Mouse (Mus musculus): ENCODE data around the gene Slc25a10.

The Slc25a10 gene

DNA sequence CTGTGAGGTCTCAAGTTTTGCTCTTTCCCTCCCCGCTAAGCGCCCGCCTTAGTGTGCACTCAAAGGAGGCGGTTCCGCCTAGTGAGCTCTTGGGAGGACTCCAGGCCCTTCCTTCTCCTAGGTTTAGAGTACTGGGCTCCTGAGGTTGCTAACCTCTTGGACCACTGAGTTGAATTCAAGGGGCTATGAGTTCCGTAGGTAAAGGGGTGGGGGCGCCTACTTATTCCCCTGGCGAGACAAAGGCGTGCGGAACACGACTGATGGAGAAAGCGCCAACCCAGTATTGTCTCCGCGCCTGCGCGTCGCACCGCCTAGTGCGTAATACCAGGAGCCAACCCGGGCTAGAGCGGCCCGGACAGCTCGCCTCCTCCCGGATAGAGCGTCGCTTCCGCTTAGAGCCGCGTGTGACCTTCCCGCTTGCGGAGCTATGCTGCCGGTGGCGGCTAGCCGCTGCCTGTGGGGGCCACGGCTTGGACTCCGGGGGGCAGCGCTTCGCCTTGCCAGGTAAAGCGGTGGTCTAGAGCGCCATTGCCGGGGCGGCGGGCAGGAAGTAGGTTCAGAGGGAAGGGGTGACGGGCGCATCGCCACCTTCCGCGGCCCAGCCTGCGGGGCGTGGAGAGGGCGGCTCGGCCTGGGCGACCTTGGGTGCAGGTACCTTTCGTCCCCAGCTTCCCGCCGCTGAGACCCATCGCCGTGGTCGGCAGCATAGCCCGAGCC lies 7.2 kb upstream of the Slc25a10 start, which contains the start of gene Mrpl12:
Mrpl12 (plus strand) TSS at position 349 of the 717 bp plus-strand sequence.
- DNase-seq (ENCODE audit: low spot score in 2 of 2), result peak; percentile 84 to 92

DNA sequence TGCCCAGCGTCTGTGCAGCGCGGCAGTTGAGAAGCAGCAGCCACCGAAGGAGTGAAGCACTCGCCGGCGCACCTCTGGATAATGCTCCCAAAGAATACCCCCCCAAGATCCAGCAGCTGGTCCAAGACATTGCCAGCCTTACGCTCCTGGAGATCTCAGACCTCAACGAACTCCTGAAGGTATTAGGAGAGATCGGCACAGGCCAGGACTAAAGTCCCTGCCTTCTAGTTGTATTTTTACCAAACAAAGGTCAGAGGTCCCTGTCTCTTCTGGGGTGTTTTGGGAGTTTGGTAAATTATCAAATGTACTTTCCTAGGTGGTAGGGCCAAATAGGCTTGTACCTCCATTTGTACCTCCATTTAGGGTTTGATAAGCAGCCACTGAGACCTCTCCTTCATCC lies 6.4 kb upstream of the Slc25a10 start:
- no peak for DNase-seq (ENCODE audit: low spot score in 2 of 2)

DNA sequence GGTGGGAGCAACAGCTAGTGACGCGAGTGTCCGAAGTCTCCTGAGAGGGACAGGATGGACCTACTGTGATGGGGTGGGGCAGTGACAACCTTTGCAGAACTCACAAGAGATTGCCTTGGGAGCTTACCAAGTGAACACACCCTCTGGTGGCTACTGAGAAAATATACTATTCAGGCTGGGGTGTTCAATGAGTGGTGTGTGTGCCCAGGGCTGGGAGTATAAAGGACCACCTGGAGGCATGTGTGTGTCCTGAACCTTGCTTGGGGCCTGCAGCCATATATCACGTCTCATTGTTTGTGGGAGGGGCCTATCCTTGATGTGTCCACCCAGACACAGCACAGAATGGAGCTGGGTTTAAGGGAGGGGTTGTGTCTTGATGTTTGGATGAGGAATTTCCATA lies 3.1 kb upstream of the Slc25a10 start:
- no peak for DNase-seq (ENCODE audit: low spot score in 2 of 2)

DNA sequence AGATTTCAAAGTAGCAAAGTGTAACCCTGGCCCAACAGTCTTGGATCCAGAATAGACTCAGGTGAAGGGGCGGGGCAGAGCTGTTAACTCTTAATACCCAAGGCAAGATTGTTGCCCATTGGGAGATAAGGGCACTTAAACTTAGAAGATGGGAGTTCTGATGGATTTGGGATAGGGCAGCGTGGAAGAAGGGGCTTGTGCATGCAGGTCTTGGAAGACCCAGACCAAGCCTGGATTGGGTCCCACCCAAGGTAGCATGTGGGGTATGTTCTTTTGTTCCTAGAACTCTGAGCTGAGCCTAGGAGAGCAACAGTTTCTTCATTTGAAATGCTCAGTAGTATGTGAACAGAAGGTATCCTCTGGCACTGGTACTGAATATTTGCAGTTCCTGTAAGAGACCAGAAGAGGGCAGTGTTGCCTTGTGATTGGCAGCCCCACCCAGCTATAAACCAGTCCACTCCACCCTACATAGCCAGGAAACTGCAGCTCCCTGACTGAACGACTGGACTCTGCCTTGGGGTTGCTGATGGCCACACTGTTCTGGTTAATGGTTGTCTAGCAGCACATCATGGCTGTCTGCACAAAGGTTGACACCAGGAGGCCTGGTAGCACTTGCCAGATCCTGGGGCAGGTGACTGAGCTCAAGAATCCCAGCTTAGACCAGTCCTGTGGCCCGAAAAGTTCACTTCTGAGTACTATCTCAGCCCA lies 2.4 kb upstream of the Slc25a10 start:
- DNase-seq (ENCODE audit: low spot score in 2 of 2), result peak; percentile 73 to 83

DNA sequence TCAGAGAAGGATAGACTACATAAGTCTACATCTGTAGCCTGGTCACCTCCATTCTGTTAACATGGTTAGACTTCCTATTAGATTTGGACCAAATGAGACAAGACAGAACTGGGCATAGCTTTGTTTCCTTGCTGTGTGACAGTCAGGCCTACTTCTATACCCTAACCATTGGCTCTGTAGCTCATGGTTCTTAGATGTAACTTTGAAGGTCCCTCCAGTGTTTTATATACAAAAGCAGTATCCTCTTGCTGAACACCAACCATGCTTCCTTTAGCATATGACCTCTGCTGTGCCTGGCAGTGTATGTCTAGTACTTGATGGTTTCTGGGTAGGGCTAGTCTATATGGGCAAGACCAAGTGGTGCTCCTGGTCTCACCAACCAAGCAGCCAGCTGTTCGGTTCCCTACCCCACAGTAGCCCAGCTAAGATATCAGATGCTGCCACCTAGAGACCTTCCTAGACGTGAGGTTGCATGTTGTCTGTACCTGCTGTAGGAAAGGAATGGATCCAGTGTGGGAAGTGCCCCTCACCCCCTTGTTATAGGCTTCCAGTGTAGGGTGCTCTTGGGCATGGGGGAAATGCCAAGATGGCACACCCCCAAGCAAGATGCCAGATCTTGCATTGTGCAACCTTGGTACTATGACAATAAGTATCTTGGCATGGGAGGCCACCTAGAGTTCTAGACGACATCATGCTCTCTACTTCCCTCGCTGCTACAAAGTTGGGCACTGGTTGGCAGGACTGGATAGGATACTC lies 1.2 kb upstream of the Slc25a10 start:
- no peak for DNase-seq (ENCODE audit: low spot score in 2 of 2)

DNA sequence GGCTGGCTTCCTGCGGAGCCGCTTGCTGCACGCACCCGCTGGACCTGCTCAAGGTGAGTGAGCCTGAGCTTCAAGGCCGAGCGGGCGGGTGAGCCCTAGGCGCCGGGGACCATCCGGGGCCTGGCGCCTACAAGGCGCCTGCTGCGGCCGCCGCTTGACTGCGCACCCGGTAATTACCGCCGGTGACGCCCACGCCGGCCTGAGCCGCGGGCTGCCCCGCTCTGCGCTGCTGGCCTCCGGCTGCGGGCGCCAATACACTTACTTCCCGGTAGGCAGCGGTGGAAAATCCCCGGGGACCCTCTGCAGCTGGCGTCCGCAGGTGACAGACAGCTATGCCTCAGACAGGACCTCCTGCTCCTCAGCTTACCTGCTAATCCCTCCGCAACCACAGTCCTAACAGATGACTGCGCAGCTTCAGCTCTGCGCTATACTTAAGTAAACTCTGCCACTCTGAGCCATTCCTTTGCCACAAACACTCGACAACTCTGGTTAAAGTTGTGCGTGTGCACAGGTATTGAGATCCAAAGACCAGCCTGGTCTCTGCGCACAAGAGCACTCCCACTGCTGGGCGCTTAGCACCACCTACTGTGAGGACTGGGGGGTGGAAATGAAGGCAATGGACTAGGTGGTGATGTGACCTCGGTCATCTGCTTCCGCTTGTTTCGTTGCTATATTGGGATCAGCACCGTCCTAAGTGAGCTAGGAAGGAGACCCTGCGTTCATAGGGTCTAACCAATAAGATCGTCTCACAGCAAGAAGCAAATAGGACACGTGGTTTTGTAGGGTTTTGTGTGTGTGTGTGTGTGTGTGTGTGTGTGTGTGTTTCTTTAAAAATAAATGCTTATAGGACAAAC lies 611 bp downstream of the Slc25a10 start:
- peak in 1 of 2 experiments; percentile 53 for DNase-seq (ENCODE audit: low spot score in 2 of 2)

DNA sequence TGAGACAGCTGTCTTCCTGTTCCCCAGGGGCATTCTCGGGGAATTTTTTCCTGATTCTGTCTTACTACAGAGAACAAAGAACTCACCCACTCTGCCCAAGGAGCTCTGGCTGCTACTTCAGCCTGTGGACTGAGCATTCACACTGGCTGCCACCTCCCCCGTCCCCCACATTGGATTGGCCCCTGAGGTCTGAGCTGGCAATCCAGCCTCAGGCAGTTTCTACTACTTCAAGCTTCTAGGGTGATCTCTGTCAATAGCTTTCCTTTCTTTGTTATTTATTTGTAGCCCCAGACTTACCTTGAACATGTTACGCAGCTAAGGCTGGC lies 1.2 kb downstream of the Slc25a10 start:
- DNase-seq (ENCODE audit: low spot score in 2 of 2), result no peak

DNA sequence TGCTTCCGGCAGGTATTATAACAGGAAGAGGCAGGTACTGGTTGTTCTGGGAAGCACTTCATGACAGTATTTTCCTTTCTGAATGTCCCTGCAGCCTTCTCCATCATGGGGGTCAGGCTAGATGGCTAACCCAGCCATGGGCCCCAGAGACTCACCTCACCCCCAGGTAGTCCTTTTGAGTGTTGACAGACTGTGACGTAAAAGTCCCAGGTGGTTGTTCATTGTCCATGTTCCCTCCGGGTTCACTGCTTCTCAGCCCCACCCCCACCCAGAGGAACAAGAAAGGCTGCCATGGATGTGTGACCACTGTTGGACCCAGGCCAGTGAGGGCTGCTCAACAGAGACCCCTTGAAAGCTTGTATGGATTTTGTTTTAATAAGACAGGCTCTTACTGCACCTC lies 1.7 kb downstream of the Slc25a10 start:
- no peak for DNase-seq (ENCODE audit: low spot score in 2 of 2)

DNA sequence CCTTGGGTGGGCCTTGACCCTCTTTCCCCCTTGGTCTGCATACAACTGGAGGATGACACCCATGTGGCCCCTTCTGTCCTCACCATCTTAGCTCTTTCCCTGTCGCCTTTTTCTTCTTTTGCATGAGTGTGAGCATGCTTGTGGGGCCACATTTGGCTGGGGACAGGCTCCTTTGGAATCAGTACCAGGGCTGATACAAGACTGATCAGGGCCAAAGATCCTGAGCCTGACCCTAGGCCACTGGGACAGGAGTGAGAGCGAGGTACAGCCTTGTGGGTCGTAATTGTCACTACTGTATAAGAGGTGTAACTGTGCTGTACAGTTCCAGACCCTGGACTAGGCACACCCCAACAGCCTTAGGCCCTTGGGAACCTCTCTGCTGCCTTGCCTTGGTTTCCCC lies 2.3 kb downstream of the Slc25a10 start:
- DNase-seq (ENCODE audit: low spot score in 2 of 2), result no peak

DNA sequence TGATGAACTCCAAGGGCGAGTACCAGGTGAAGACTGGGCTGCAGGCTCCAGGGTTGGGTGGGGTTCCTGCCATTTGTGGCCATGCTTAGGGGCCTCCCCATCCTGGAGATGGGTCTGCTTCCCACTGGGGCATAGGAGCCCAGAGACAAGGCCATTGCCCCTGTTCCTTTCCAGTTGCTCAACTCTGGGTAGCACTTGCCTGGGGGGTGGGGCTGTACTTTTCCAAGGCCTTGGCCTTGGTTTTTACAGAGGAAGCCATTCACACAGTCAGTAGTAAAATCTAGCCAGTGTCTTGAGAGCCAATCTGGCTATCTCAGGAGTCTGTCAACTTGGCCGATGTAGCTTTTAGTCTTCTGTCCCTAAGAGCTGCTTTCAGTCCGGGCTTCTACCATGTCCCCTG lies 5.8 kb downstream of the Slc25a10 start:
- no peak for DNase-seq (ENCODE audit: low spot score in 2 of 2)

DNA sequence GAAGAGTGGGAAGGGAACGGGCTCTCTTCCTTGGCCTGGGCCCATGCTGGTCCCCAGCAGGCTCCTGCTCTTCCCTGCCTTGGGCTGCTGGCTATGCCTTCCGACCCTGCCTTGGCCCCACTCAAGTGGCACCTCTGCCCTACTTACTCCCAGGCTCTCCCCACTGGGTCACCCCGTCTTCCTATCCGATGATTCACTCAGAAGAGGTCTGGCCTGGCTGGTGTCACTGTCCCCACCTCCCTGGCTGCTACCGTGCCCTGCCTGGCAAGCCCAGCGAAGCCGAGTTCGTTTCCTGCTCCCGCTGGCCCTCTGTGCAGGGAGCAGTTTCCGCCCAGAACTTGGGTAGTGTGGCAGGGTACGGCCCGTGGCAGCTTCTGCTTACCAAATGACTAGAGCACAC lies 6.6 kb downstream of the Slc25a10 start:
- DNase-seq (ENCODE audit: low spot score in 2 of 2), result no peak

DNA sequence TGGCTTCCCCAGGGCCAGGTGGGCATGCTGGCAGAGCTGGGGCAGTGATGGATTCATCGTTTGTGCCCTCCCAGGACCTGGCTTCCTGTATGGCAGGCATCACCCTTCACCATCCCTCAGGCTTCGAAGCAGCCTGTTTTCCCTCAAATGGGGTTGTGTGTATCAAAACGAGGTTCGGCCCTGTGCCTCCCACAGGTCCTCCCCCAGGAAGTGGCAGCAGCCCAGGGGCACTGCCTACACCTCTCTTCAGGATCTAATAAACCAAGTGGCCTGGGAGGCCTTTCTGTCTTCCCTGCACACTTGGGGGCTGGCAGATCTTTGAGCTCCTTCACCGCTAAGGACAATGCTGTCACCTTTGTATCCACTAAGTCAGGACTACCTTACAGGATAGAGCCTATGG lies 7.3 kb downstream of the Slc25a10 start:
- no peak for DNase-seq (ENCODE audit: low spot score in 2 of 2)

DNA sequence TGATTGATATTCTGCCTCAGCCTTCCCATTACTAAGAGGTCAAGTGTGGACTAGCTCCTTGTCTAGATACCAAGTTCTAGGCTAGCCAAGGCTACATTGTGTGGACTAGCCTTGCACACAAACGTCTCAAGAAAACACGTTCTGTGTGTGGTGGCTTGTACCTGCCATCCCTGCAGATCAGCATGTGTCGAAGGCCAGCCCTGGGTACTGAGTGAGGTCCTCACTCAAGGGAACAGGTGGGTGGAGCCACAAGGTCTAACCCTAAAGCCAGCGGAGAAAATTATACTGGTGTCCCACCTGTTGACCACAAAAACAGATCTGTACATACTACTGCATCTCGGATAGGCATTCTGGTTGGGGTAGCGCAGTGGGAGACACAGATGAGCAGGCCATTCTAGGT lies 8.3 kb downstream of the Slc25a10 start:
- no peak for DNase-seq (ENCODE audit: low spot score in 2 of 2)

DNA sequence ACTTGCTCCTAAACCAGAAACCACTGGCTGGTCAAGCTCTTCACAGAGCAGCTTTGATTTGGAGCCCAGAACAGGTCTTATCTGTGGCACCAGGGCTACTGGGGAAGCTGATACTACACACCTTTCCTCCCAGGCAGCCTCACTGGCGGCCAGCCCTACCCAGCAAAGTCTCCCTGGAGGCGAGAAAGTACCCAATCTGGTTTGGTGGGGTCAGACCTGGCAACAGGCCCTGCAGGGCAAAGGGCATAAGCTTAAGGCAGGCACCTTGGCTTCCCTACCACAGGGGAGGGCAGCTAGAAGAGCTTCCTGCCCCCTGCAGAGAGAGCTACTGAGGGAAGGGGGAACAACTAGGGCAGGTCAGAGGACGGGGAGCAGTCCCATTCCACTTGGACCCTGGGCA lies 8.7 kb downstream of the Slc25a10 start:
- no peak for DNase-seq (ENCODE audit: low spot score in 2 of 2)

DNA sequence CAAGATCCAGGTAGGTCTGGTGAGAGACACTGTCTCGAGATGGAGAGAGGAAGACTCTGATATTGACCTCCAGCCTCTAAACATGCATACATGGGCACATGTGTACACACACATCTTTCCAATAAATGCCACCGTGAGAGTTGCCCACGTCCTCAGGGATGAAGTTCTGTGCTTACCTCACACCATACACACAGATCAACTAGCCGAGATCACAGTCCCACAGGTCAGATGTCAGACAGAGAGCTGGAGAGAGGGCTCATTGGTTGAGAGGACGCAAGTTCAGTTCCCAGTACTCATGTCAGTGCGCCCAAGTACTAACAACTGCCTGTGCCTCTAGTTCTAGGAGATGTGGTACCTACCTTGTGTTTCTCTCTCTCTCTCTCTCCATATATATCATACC lies 9.4 kb downstream of the Slc25a10 start:
- DNase-seq (ENCODE audit: low spot score in 2 of 2), result no peak

DNA sequence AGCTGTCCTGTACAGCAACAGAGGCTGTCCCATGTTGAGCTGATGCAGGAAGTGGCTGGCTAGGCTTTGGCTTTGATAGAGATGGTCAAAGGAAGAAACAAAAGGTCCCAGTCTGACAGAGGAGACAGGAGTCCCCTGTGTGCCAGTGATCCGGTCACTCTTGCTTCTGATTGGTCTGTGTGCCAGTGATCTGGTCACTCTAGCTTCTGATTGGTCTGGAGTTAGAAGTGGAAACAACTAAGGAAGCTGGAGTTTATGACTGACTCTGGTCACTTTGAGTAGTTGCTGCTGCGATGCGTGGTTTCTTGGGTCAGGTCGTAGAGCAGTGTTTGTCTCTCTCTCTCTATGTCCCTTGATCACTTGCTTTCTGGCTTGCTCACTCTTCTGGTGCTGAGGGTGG lies 10.1 kb downstream of the Slc25a10 start:
- no peak for DNase-seq (ENCODE audit: low spot score in 2 of 2)

DNA sequence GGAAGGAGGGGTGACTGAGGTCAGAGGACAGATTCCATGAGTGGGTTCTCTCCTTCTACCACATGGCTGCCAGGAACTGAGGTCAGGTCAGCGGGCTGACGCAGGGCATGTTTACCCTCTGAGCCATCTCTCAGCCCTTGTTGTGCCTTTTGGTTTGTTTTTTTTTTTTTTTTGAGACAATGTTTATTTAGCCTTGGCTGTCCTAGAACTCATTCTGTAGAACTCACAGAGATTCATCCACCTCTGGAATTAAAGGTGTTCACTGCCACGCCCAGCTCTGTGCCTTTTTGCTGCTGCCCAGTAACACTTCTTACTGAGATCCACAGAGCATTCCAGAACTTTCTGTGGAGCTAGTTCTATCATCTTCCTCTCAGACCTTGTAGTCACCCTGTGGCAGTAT lies 14.0 kb downstream of the Slc25a10 start:
- no peak for DNase-seq (ENCODE audit: low spot score in 2 of 2)

DNA sequence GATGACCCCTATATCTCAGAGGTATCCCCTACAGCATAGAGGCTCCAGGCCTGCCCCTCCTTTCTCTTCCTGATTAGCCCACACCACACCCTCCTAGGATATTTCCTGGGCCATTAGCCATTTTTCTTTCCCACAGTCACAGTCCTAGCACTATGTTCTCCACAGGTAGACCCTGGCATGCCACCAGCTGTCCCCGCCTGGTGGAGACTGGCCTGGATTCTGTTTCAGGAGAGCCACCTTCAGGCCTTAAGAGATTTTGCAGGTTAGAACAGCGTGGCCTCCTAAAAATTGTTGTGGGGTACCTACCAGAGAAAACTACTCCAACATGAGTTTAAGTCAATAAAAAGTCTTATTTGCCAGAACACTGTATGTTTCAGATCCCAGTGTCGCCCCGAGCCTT lies 15.3 kb downstream of the Slc25a10 start:
- DNase-seq (ENCODE audit: low spot score in 2 of 2), result no peak

DNA sequence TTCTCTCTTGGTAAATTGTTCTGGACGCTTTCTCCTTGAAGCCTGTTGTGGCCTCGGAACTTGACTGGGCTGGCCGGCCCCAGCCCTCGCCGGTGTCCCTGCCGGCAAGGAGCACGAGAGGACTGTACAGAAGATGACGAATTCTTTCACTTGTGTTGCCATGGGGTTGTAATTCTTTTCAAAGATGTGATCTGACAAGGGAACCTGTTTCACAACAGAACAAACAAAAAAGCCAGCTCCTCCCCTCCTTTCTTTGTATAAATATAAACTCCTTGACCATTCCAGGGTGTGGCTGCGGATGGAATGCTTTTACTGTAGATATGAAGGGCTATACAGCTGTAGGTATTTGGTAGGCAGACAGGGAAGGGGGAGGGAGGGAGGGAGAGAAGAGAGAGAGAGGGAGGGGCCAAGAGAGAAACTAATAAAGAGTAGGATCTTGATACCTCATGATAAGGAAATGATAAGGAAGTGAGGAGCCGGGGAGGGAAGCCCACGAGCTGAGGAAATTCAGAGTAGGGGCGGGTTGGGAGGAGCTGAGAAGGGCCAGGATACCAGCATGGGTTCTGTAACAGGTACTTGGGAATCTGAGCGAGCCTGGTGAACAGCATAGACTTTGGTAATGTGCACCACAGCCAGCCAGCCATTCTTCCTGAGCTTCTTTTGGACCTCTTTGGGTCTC lies 16.1 kb downstream of the Slc25a10 start:
- no peak for DNase-seq (ENCODE audit: low spot score in 2 of 2)

DNA sequence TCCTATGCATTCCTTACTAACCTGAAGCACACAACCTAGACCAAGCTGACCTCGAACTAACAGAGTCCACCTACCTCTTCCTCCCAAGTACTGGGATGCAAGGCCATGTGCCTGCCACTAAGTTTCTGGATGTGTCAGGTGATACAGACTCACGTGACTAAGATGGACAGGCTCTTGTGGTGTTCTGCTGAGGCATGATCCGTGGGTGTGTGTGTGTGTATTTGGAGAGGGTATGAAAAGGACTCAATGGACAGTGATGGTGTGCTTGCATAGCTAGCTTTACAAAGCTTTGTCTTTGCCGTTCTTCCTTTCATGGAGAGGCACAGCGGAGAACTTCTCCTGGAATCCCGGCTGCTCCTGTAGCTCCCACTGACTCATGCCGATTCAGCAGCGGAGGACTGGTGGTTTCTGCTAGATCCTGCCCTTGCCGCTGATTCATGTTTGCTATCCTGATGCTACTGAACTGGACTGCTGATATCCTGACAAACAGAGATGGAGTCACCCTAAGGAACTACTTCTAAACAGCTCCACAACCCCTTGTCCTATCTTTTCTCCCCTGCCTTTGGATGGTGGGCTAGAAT lies 16.7 kb downstream of the Slc25a10 start:
- no peak for DNase-seq (ENCODE audit: low spot score in 2 of 2)

DNA sequence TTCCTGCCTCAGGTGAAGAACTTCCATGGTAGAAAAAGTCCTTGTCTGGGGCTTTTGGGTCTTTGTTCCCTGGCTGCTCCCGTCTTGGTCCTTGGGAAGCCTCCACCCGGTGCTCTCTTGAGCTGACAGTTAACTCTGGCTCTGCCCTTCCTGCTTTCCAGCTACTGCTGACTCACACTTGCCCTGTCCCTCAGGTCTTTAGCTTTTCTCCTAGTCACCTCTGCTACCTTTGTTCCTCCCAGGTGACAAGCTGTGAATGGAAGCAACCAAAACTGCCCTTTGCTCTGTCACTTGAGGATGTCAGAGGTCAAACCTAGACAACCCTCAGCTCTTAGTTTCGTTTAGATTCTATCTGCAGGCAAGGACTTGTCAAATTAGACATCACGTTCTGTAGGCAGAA lies 18.3 kb downstream of the Slc25a10 start:
- no peak for DNase-seq (ENCODE audit: low spot score in 2 of 2)

Measured in spleen, postnatal 4 days (tissue).